Mouse (Mus musculus) olfactory bulb, adult 2 months (tissue): Measurements from ENCODE around the gene Plau. TPM values are rescaled to one million over a fixed set of nuclear protein-coding genes. Genes with fewer than 3 reads are reported as not detected.

Source experiments
- H3K27ac ChIP-seq: fragments of 200-500 bp; 2 replicates; pipeline ENCODE4 v1.5.1; 2012; ENCODE audit warnings: low read depth, low read length; ENCODE audit not compliant: insufficient read depth
- H3K4me1 ChIP-seq: fragments of 200-500 bp; 2 replicates; pipeline ENCODE4 v1.6.1; 2012; ENCODE audit warnings: low read length; ENCODE audit not compliant: control insufficient read depth, insufficient read depth
- H3K4me3 ChIP-seq: fragments of 200-500 bp; 2 replicates; pipeline ENCODE4 v1.5.1; 2012; ENCODE audit warnings: mild to moderate bottlenecking, low read depth, low read length, moderate library complexity; ENCODE audit not compliant: insufficient read depth
- CTCF ChIP-seq: fragments of 200-500 bp; IDR thresholded peaks from 2 replicates; pipeline ENCODE4 v1.5.1; 2012; ENCODE audit warnings: low read depth, mild to moderate bottlenecking, low read length, moderate library complexity; ENCODE audit not compliant: insufficient read depth
- POLR2A ChIP-seq: fragments of 200-500 bp; IDR thresholded peaks from 2 replicates; pipeline ENCODE4 v1.6.1; 2012; ENCODE audit warnings: mild to moderate bottlenecking, low read depth, low read length, moderate library complexity; ENCODE audit not compliant: insufficient read depth
- WGBS: fragments of 180-500 bp; shearing (Covaris S2); methylation state at CpG from one replicate; pipeline ENCODE4 v1.1.7; 2018; 5-methylcytosine and 5-hydroxymethylcytosine counted together
- polyA plus RNA-seq: library from polyadenylated mRNA; stranded (reverse); fragments of >200 nt; gene quantifications from 2 replicates; pipeline ENCODE4 v1.2.4, GENCODE M21; 2012; ENCODE audit warnings: low replicate concordance; ENCODE audit not compliant: missing spikeins, insufficient read depth, insufficient read length

Plau gene
- polyA plus RNA-seq, 1 experiment, result not detected

- TF ChIP-seq POLR2A (no peak), CTCF (no peak)
- H3K4me3 ChIP-seq, result no peak overlapping the region
- H3K27ac ChIP-seq, result no peak overlapping the region
- H3K4me1 ChIP-seq, result no peaks in the 10 kb centered on the region; the same call in 1 of the 2 replicates
- WGBS, result 73% methylated on average over 4 of the region's 4 CpGs
These were observed 13.3 kb downstream of the Plau start for GRCm38 (mm10) chr14:20849753-20850152.

DNA sequence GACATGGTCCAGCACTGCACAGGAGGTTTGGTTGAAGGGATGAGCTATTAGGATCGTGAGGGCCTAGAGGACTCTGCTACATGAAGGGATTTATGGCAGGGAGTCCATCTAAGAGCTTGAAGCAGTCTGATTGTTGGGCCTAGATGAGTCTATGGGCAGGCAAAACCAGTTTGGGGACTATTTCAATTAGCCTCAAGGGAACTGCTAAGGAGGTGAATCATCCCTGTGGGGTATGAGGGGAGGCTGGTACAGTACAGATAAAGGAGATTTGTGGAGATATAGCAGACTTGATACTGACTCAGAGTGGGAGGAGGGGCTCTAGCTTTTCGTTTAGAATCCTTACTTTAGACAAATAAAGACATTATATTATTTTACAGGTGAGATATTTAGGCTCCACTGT is 14.0 kb downstream of the Plau start:
- WGBS, result 64% methylated on average over 2 of the region's 2 CpGs
- Histone ChIP-seq H3K27ac (no peak overlapping the region), H3K4me1 (no peaks in the 10 kb centered on the region; the same call in 1 of the 2 replicates), H3K4me3 (no peak overlapping the region)
- no peak for TF ChIP-seq CTCF
- TF ChIP-seq POLR2A, result no peak

DNA sequence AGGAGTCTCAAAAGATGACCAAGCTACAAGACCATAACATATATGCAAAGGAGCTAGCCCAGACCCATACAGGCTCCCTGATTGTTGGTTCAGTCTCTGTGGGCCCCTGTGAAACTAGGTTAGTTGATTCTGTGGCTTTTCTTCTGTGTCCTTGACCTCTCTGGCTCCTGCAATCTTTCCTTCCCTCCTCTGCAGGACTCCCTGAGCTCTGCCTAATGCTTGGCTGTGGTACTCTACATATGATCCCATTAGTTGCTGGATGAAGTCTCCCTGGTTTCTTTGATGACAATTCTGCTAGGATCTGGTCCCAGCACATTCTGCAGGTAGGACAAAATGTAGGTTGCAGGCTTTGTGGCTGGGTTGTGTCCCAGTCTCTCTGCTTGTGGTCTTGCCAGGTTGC is 15.3 kb downstream of the Plau start:
- Histone ChIP-seq H3K4me3 (no peak overlapping the region), H3K27ac (no peak overlapping the region), H3K4me1 (no peaks in the 10 kb centered on the region)
- TF ChIP-seq CTCF, result no peak

- Histone ChIP-seq H3K4me3 (no peak overlapping the region), H3K27ac (no peak overlapping the region), H3K4me1 (no peaks in the 10 kb centered on the region)
- TF ChIP-seq POLR2A (no peak), CTCF (no peak)
- WGBS, result 83% methylated on average over 2 of the region's 2 CpGs
These were observed 24.7 kb downstream of the Plau start for GRCm38 (mm10) chr14:20861152-20861551.

DNA sequence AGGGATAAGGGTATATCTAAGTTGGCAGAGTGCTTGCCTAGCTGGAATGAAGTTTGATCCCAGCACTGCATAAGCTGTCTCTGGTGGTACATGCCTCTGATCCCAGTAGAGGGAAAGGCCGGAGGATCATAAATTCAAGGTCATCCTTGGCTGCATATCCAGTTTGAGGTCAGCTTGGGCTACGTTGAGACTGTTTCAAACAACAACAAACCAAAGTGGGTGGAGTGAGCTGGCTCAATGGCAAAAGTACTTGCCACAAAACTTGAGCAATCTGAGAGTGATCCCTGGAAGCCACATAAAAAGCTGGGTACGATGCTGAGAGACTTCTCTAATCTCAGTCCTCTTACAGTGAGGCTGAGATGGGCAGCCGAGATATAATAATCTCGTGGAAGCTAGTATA is 25.1 kb downstream of the Plau start:
- H3K27ac ChIP-seq, result no peak overlapping the region
- TF ChIP-seq POLR2A (no peak), CTCF (no peak)
- no peaks in the 10 kb centered on the region for H3K4me1 ChIP-seq
- H3K4me3 ChIP-seq, result no peak overlapping the region
- WGBS, result 83% methylated on average over 5 of the region's 5 CpGs

- no peak overlapping the region for H3K4me3 ChIP-seq
- H3K27ac ChIP-seq, result no peak overlapping the region
- 73% methylated on average over 6 of the region's 6 CpGs for WGBS
- TF ChIP-seq CTCF, result no peak
- TF ChIP-seq POLR2A, result no peak
- no peaks in the 10 kb centered on the region for H3K4me1 ChIP-seq
These were observed 27.0 kb downstream of the Plau start for GRCm38 (mm10) chr14:20863306-20864065.

DNA sequence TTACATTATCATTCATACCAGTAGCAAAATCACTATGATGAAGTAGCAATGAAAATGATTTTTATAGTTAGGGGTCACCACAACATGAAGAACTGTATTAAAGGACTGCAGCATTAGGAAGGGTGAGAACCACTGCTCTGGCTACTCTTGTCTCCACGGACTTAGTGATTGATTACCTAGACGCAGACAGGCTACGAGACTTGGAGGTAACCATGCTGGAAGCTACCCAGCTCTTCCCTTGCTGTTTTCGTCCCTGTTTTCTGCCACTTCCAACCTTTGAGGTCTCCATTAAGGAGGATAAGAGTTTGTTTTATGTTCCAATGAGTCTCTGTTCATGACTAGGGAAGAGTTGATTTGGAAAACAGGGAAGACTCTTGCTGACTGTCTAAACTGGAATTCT is 27.7 kb downstream of the Plau start:
- no peaks in the 10 kb centered on the region for H3K4me1 ChIP-seq
- no peak overlapping the region for H3K27ac ChIP-seq
- WGBS, result 93% methylated on average over 4 of the region's 4 CpGs
- TF ChIP-seq CTCF (no peak), POLR2A (no peak)
- no peak overlapping the region for H3K4me3 ChIP-seq

GRCm38 (mm10) chr14:20865604-20866003 is 29.1 kb downstream of the Plau start:
- no peaks in the 10 kb centered on the region for H3K4me1 ChIP-seq
- WGBS, result 93% methylated on average over 8 of the region's 8 CpGs
- TF ChIP-seq CTCF, result no peak
- TF ChIP-seq POLR2A, result no peak
- no peak overlapping the region for H3K27ac ChIP-seq
- no peak overlapping the region for H3K4me3 ChIP-seq

DNA sequence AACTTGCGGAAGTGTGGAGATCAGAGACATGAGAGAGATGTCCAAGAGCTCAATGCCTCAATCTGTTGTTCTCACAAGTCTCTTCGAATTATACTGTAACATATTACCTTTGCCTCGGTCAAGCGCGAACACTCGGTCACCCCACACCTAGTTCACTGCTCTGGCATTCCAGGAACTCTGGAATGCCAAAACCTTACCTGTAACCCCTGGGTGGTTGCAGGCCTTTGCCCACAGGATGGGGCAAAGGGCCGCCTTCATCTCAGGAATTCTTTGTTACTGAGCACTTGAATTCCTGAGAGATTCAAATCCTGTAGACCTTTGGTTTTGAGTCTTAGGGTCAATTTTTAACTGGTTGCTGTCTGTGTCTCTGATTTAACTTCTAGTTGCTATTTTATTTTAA is 29.9 kb downstream of the Plau start:
- 96% methylated on average over 7 of the region's 7 CpGs for WGBS
- Histone ChIP-seq H3K4me3 (no peak overlapping the region), H3K4me1 (no peaks in the 10 kb centered on the region), H3K27ac (no peak overlapping the region)
- no peak for TF ChIP-seq POLR2A
- TF ChIP-seq CTCF, result no peak
